Mouse (Mus musculus): ENCODE data around the gene Mmab.

Gene Mmab

DNA sequence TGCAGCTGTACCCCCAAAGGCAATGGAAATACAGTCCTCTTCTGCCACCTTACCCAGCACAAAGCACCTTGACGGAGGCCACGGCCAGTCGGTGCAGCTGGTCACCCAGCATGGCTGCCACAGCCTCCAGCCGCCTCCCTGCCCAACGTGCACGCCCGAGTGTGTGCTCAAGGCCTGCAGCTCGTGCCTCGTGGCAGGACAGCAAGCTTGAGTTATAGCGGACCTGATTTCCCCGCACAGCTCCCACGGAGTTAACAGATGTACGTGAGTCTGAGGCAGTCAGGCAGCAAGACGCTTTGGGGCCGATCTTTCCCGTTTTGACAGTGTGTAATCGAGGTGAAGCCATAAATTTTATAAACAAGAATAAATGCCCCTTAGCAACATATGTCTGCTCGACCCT lies 15.2 kb downstream of the Mmab start:
- DNase-seq (ENCODE audit: low read depth), result no peak

DNA sequence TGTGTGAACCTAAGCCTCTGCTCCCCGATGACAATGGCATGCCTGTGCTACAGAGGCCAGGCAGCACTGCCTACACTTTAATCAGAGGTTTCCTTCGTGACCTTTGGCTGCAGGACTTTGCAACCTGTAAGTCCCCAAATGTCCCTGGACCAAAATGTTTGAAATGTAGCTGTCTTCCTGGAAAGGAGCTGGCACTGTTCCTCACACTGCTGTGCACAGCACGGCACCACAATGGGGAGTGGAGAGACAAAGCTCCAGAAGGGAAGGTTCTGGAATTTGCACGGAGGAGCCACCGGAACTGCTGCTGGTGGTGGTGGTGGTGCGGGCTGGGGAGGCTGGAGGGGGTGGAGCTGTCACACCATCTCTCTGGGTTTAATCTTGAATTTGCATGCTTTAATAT lies 17.1 kb downstream of the Mmab start:
- DNase-seq (ENCODE audit: low read depth), result no peak

DNA sequence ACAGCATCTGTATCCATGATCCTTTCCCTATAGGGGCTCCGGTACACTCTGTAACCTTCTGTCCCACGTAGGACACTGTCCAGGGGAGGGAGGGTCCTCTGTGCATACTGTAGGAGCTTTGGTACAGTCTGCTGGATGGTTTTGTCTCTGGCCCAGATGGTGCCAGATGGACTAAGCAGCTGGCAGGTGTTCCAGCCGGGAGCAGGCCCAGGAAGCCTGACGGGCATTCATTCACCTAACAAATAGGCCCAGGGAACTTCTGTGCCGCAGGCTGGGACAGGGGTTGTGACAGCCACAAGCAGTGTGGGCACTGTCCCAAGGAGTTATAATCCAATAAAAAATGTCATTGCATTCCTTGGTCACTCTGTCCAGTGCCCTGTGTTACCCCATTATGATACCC lies 19.9 kb downstream of the Mmab start:
- no peak for DNase-seq (ENCODE audit: low read depth)

DNA sequence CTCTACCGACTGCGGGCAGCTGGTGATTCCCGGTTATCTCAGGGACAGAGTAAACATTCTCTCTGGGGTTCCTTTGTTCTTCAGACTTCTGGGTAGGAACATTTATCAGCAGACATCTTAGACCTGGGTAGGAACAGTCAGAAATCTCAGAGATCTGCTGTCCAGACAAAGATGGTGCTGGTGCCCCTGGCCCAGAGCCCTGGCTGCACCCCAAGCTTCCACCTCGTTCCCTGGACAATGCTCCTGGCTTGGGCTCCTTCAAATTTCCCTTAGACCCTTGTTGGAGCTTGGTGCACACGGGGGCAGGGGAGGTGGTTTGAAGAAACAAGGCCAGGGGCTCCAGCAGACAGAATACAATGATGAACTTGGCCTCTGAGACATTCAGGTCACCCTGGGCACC lies 21.3 kb downstream of the Mmab start:
- DNase-seq (ENCODE audit: low read depth), result no peak

DNA sequence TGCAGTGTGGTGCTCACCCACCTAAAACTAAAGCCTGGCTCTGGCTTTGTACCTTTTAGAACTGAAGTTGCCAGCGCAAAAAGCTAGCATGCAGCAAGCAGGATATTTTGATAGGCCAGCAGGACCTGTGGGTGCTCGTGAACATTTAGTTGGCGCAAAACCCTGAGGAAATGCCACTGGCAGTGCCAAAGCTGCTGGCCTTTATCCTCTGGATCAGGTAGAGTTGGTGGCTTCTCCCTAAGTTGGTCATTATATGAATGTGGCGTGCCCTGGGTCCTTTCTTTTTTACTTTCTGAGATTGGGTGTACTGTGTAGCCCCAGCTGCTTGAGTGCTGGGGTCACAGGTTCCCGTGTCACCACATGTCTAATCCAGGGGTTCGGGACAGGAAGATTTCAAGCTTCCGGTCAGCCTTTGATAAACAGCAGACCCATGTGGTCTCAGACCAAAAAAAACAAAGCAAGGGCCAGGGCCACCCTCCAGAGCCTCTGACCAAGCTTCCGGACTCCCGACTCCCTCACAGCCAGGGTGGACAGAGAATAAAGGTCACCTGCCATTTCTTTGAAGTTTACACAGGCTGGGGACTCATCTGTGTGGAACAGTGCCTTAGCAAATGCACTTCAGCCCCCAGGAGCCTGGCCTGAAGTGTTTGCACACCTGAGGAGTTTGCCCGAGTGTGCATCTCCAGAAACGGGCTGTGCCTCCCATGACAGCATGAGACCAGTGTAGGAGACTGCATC lies 22.1 kb downstream of the Mmab start:
- DNase-seq (ENCODE audit: low read depth), result no peak

DNA sequence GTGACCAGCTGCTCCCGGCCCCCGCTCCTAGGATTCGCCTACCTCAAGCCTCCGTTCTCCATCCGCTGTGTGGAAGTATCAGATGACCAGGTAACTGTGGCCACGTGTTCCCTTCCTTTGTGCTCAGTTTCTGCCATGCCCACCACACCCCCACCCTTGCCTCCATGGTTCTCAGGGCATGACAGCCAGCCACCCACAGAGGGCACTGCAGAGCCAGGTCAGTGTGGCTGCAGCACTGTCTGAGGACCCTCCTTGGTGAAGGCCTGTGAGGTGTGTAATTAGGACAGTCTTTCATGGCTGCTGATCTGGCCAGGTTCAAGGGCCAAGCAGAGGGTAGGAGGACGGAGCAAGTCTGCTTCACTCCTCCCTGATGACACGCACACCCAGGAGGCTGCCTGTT lies 25.3 kb downstream of the Mmab start:
- no peak for DNase-seq (ENCODE audit: low read depth)

DNA sequence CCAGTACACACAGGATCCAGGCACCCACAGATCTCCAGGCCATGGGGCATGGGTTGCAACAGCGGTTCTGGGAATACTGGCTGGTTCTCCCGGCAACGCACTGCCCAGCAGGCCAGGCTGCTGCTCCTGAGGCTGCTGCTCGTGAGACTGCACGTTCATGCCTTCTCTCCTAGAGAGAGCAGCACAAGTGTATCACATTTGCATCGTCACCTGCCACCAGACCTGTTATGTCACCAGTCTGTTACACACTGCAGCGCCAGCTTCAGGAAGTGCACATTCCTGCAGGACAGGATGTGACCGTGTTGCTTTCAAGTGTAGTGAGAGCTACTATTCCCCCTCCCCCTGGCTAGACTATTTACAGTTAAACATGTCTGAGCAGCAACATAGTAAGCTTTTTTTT lies 27.0 kb downstream of the Mmab start:
- no peak for DNase-seq (ENCODE audit: low read depth)

DNA sequence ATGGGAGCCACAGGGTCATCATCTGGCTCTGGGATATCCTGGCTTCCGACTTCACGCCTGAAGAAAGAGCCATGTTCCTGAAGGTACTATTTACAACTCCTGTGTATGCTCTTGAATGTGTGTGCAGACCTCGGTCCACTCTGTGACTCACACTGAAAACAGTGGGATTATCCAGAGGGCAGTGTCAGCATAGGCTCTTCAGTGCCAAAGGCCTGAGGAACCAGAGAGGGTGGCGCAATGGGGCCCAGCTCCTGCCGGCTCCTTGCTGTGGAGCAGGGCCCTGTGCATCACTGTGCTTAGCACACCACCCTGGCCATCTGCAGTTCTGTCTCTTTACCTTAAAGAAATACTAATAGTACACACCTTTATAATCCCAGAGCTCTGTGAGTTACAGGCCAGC lies 28.3 kb downstream of the Mmab start:
- DNase-seq (ENCODE audit: low read depth), result no peak

DNA sequence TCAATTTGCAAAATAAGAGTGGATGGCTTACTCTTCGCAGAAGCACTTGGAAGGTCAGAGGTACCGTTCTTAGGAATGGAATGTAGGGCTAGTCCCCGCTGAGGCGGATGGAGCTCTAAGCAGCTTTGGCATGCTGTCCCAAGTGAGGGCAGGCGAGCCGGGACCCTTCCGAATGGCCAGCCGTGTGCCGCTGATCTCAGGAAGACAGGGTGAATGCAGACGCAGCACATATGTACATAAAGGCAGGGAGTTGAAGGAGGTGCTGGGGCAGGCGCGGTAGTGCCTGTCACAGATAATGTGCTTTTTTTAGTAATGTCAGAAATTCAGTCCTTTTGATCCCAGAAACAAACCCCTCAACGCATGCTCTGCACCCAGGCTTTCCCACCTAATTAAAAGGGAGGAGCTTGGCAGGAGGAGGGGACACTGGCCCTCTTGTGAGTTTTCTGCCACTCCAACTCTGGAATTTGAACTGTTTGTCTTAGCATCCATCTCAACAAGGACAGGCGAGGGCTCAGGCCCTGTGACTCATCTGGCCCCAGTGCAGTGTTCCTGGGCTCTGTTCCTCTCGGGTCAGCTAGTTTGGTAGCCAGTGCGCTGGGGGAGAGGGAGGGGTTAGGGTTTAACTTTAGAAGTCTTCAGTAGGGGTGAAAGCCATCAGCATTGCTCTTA lies 30.7 kb downstream of the Mmab start:
- DNase-seq (ENCODE audit: low read depth), result no peak

DNA sequence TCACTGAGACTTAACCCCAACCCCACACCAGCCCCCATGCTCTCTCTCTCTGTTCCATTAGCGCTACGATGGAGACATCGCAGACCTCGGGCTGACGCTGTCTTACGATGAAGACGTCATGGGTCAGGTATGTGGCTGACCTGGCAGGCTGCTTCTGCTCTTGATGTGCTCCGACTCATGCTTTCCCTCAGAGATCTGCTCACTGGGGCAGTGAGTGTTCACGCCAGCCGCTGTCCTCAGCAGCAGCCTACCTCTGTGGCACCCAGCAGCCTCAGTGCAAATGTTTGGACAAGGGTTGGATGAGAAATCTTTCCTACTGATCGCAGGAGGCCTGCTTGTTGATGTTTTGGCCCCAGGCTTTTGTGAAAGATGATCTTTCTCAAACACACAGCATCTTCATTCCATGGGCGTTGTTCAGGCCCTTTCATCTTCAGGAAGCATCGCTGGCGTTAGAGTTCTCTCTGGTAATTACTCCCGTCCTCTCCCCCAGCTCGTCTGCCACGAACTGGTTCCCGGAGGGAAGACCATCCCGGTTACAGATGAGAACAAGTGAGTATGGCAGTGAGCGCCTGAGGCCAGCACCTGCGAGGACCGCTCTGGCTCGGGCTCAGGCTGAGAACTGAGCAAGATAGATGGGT lies 31.4 kb downstream of the Mmab start:
- DNase-seq (ENCODE audit: low read depth), result no peak

DNA sequence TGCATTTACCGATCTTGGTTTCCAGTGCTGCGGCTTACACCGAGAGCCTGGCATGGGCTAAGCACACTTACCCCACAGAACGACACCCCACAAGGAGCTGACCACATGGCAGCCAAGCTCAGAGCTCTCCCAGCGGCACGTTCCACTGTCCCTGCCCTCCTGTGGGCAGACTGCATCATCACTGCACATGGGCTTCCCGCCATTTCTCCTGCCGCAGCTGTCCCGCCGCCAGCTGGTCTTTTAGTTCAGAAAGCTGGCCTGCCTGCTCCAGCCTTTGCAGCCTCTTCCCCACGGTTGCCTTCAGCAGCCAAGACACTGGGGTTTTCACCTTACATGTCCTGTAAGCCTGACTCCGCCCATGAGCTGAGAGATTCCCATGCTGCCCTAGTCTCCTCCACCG lies 33.4 kb downstream of the Mmab start:
- no peak for DNase-seq (ENCODE audit: low read depth)

DNA sequence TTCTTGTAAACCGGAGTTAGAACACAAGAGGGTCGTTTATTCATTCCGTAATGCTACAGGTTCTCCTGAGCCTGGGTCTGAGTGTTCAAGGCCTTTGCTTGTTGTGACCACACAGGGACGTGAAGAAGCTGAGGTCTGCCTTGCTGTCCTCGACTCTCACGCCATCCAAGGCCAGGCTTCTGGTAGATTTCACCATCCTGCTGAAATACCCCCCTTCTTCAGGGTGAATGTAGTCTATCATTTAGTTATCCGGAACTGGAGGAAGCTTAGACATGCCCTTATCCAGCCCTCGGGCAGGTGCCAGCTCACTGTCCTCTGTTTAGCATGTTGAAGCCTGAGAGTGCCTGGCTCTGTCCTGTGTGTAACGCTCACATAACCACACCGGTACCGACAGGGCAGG lies 35.0 kb downstream of the Mmab start:
- DNase-seq (ENCODE audit: low read depth), result no peak

DNA sequence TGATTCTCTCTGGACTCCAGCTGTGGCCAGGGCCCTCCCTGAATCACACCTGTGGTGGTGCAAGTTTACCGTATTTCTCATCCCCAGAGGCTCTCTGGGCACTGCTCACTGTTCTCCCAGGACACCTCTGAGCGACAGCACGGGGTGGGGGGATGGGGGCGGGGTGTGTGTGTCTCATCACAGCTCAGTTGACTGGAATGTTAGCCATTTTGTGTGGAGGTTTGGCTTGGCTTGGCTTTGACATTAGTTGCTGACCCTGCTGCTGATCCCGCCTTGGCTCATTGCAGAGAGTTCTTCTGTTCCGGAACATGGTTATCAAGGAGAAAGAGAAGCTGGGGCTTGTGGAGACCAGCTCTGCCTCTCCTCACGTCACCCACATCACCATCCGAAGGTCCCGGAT lies 36.0 kb downstream of the Mmab start:
- DNase-seq (ENCODE audit: low read depth), result no peak

DNA sequence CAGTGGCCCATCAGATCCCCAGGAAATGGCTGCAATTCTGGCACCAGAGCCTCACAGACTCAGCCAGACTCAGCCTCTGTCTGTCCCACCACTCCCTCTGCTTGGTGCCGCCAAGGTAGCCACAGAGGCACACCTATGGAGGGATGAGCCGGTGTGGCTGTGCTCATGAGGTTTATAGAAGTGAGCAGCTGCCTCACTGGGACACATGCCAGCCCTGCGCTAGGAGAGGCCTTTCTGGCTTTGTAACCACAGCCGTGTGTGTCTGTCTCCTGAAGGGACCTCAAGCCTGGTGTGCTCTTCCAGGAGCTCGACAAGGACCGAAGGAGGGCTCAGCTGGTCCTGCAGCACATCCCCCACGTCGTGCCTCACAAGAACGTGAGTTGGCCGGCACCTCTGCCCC lies 36.6 kb downstream of the Mmab start:
- no peak for DNase-seq (ENCODE audit: low read depth)

DNA sequence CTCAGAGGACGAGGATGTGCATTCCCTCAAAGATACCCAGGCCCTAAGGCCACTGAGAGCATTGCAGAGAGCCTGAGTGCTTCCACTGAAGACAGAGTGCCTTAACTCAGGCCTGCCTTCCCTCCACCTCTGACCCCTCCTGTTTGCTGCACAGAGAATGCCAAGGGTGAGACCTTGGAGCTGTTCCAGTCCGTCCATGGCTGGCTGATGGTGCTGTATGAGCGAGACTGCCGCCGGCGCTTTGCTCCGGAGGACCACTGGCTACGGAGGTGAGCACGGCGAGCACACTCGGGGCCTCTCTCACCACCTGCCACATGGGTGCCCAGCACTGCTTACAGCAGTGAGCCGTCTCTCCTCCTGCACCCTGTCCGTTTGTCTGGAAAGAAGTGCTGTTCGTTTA lies 37.3 kb downstream of the Mmab start:
- DNase-seq (ENCODE audit: low read depth), result no peak

DNA sequence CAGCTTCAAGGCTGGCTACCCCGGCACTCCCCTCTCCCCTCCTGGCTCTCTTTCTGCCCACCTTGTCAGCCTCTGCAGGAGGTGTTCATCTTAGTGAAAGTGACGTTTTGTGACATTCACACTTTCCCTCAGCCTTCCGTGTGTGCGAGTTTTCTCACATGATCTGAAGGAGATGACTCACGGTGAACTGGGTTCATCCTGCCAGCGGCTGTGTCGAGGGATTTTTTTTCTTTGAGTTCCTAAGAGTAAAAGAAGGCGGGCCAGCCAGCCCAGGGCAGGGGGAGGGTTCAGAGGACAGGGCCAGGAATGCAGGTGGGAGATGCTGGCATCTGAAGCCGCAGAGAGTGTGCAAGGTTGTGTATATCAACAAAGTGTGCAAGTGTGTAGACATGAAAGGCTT lies 50.7 kb downstream of the Mmab start:
- no peak for DNase-seq (ENCODE audit: low read depth)

DNA sequence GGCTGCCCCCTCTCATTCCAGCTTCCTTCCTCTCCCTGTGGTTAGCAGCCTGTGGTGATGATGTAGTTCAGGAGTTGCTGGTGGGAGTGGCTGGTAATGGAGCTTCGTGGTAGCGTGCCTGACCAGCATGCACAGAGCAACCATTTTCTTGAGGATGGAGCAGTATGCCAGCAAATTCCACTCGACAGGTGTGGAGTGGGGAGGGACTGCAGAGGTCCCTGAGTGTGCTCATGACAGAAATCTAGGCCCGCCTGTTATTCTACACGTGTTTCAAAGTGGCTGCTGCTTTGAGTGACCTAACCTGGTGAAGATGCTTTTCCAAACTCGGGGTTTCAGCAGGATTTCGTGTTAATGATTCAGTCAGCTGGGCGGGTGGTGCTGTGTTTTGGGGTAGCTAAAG lies 59.4 kb downstream of the Mmab start:
- no peak for DNase-seq (ENCODE audit: low read depth)

DNA sequence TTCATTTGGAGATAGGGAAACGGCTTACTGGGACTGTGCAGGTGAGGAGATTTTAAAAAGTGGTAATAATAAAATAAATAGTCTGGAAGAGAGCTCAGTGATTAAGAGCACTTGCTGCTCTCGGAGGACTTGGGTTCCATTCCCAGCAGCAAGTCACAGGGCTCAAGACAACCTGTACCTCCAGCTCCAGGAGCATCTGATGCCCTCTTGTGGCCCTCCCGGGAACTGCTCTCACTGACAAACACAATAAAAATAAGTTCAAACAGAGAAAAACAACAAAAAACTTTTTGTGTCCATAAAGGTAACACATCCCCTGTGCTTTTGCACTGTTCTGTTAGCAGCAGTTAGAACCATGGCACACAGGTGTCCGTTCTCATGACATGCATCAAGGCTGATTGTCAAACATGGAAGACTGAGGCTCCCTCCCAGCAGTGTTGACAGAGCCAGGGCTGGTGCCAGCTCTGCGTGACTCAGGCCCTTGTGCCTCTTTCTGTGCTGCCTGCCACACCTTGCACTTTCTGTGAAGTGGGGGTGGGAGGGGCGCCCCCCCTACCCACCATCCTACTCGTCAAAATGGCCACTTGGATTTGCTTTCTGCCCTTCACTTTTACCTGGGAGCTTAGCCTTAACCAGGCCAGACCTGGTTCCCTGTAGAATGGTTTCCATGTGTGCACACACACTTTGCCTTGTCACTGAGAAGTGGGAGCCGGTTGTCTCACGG lies 60.5 kb downstream of the Mmab start:
- no peak for DNase-seq (ENCODE audit: low read depth)
